Mouse (Mus musculus) liver, embryonic 16.5 days (tissue): ENCODE measurements around the gene Hs6st2. TPM values are rescaled to one million over a fixed set of nuclear protein-coding genes. Genes with fewer than 3 reads are reported as not detected.

Experiments used
- ATAC-seq: fragments of 200-750 bp; cut with Nextera tagmentation; 2 replicates; pipeline ENCODE4 v1.8.0; 2017; ENCODE audit warnings: low read depth, mild to moderate bottlenecking, moderate number of reproducible peaks, moderate library complexity
- H3K27ac ChIP-seq: fragments of 300-500 bp; sonication (generic); 2 replicates; pipeline ENCODE4 v1.5.1; 2014; ENCODE audit warnings: mild to moderate bottlenecking, low read length
- H3K27me3 ChIP-seq: fragments of 300-500 bp; sonication (generic); 2 replicates; pipeline ENCODE4 v1.6.1; 2014; ENCODE audit warnings: low read depth, low read length, mixed read lengths; ENCODE audit not compliant: control insufficient read depth, insufficient read depth
- H3K36me3 ChIP-seq: fragments of 300-500 bp; sonication (generic); 2 replicates; pipeline ENCODE4 v1.6.1; 2014; ENCODE audit warnings: mild to moderate bottlenecking; ENCODE audit not compliant: control insufficient read depth, insufficient read depth
- H3K4me1 ChIP-seq: fragments of 300-500 bp; sonication (generic); 2 replicates; pipeline ENCODE4 v1.6.1; 2014; ENCODE audit warnings: low read depth, low read length, mixed read lengths; ENCODE audit not compliant: control insufficient read depth
- H3K4me2 ChIP-seq: fragments of 300-500 bp; sonication (generic); 2 replicates; pipeline ENCODE4 v1.6.1; 2014; ENCODE audit warnings: low read depth, low read length, mixed read lengths
- H3K4me3 ChIP-seq: fragments of 300-500 bp; sonication (generic); 2 replicates; pipeline ENCODE4 v1.5.1; 2014; ENCODE audit warnings: low read depth, mild to moderate bottlenecking, low read length
- H3K9ac ChIP-seq: fragments of 300-500 bp; sonication (generic); 2 replicates; pipeline ENCODE4 v1.6.1; 2014; ENCODE audit warnings: low read depth, low read length
- H3K9me3 ChIP-seq: fragments of 300-500 bp; sonication (generic); replicated peaks from 2 replicates; pipeline ENCODE4 v1.6.1; 2016; ENCODE audit warnings: low read length; ENCODE audit not compliant: control insufficient read depth
- WGBS: fragments of 180-500 bp; shearing (Covaris S2); extraction: QIAGEN DNeasy Blood & Tissue Kit; methylation state at CpG from one replicate; pipeline ENCODE4 v1.1.7; 2014; ENCODE audit not compliant: insufficient replicate concordance; 5-methylcytosine and 5-hydroxymethylcytosine counted together
- polyA plus RNA-seq: library from polyadenylated mRNA; unstranded; fragments of >200 nt; fragmentation: Nextera tagmentation; extraction: Ambion mirVana; gene quantifications from 2 replicates; pipeline ENCODE4 v1.2.1, GENCODE M21; 2015

Gene Hs6st2
- polyA plus RNA-seq, 1 experiment from 2014 or later, result 0.83 TPM

DNA sequence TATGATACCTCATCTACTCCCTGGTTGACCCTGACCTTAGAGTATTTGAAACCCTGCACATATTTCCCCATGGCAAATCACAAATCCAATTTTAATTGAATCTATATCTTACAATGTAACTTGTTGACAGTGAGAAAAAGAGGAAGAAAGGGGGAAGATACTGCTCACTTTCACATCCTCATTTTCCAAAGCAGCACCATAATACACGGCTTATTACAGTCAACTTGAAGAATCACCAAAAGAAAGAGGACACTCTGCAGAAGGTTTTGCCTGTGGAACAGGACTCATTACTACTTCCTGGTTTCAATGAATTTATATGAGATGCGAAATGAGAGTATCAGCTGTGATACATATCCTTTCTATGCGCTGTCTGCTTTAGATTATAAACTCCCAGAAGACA, 220.2 kb downstream of the Hs6st2 start:
- H3K27me3 ChIP-seq, result no peaks in the 10 kb centered on the region
- no peak overlapping the region for H3K4me2 ChIP-seq
- no peak overlapping the region for H3K27ac ChIP-seq
- H3K4me3 ChIP-seq, result no peak overlapping the region
- no peaks in the 10 kb centered on the region for H3K9me3 ChIP-seq
- no peak for ATAC-seq
- H3K9ac ChIP-seq, result no peak overlapping the region
- WGBS, result 47% methylated on average over 3 of the region's 3 CpGs
- H3K36me3 ChIP-seq, result no peaks in the 10 kb centered on the region
- H3K4me1 ChIP-seq, result no peaks in the 10 kb centered on the region

DNA sequence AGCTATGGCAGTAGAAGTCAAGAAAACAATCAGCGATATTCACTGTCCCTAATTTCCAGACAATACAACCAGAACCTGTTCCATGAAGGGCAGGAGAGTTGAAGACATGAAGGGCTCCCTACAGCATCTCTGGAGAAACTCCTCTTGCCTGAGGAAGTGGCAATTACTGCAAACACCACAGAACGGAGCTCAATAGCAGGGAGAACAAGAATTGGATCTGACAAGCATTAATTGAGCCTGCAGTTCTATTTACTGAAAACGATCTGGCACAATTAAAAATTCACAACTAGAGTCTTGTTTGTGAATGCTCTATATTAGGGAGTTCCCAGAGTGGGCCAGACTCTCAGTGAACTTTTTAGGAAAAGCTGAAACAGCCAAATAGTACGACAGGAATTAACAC, 238.3 kb downstream of the Hs6st2 start:
- no peaks in the 10 kb centered on the region for H3K9me3 ChIP-seq
- no peak overlapping the region for H3K4me2 ChIP-seq
- H3K36me3 ChIP-seq, result no peaks in the 10 kb centered on the region
- no peaks in the 10 kb centered on the region for H3K4me1 ChIP-seq
- no peak overlapping the region for H3K9ac ChIP-seq
- no peak for ATAC-seq
- WGBS, result 54% methylated on average over 4 of the region's 4 CpGs
- H3K27ac ChIP-seq, result no peak overlapping the region
- H3K4me3 ChIP-seq, result no peak overlapping the region
- no peaks in the 10 kb centered on the region for H3K27me3 ChIP-seq

DNA sequence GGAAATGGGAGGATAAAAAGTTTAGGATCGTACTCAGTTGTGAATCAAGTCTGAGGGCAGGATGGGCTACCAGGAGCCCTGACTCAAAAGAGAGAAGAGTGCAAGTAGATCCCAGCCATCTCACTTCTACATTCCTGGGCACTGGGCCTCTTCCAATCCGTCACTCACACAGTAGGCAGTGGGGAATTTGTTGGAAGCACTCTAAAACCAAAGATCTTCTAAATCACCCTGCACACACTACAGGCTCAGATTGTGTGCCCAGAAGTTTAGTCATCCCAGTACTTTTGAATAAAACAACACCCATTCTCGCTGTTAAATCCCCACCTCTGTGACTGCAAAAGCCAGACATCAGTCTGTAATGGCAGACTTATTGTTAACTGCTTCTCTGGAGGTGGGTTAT, 249.9 kb downstream of the Hs6st2 start:
- 61% methylated on average over 3 of the region's 3 CpGs for WGBS
- H3K4me3 ChIP-seq, result no peak overlapping the region
- no peak for ATAC-seq
- no peaks in the 10 kb centered on the region for H3K27me3 ChIP-seq
- no peak overlapping the region for H3K4me2 ChIP-seq
- no peaks in the 10 kb centered on the region for H3K36me3 ChIP-seq
- no peaks in the 10 kb centered on the region for H3K4me1 ChIP-seq
- H3K9ac ChIP-seq, result no peak overlapping the region
- H3K9me3 ChIP-seq, result no peaks in the 10 kb centered on the region
- H3K27ac ChIP-seq, result no peak overlapping the region

DNA sequence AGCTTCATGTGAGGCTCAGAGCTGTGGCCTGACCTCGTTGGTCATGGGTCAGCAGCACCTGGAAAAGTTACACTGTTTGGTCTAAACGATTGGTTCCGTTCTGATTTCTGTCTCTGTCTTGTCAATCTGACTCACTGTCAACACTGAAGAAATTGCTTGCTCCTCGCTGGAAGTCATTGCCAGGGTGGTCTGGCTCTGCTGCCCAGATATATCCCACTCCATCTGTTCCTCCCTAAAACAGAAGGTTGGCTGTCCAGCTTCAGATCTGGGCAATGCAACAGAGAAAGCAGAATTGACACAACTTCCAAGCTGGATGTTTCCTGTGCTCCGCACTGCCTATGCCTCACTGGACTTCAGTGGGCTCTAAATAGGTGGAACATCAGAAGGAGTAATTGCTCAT, 256.6 kb downstream of the Hs6st2 start:
- Histone ChIP-seq H3K4me3 (no peak overlapping the region), H3K9ac (no peak overlapping the region), H3K27ac (no peak overlapping the region), H3K4me1 (no peaks in the 10 kb centered on the region), H3K36me3 (no peaks in the 10 kb centered on the region), H3K4me2 (no peak overlapping the region), H3K27me3 (no peaks in the 10 kb centered on the region), H3K9me3 (no peaks in the 10 kb centered on the region)
- no peak for ATAC-seq
- 57% methylated on average over 5 of the region's 5 CpGs for WGBS

GRCm38 (mm10) chrX:51410289-51410688, 271.4 kb downstream of the Hs6st2 start:
- WGBS, result 56% methylated on average over 2 of the region's 2 CpGs
- Histone ChIP-seq H3K27me3 (no peaks in the 10 kb centered on the region; the same call in 1 of the 2 replicates), H3K27ac (no peak overlapping the region), H3K9me3 (no peaks in the 10 kb centered on the region), H3K36me3 (no peaks in the 10 kb centered on the region), H3K4me3 (no peak overlapping the region), H3K9ac (no peak overlapping the region), H3K4me1 (no peaks in the 10 kb centered on the region), H3K4me2 (no peak overlapping the region)
- ATAC-seq, result no peak

- H3K4me1 ChIP-seq, result no peaks in the 10 kb centered on the region
- ATAC-seq, result no peak
- H3K36me3 ChIP-seq, result no peaks in the 10 kb centered on the region
- H3K4me3 ChIP-seq, result no peak overlapping the region
- no peak overlapping the region for H3K27ac ChIP-seq
- H3K27me3 ChIP-seq, result no peaks in the 10 kb centered on the region
- H3K4me2 ChIP-seq, result no peak overlapping the region
- H3K9ac ChIP-seq, result no peak overlapping the region
- H3K9me3 ChIP-seq, result no peaks in the 10 kb centered on the region
Measured at GRCm38 (mm10) chrX:51397457-51397856, 284.2 kb downstream of the Hs6st2 start.

DNA sequence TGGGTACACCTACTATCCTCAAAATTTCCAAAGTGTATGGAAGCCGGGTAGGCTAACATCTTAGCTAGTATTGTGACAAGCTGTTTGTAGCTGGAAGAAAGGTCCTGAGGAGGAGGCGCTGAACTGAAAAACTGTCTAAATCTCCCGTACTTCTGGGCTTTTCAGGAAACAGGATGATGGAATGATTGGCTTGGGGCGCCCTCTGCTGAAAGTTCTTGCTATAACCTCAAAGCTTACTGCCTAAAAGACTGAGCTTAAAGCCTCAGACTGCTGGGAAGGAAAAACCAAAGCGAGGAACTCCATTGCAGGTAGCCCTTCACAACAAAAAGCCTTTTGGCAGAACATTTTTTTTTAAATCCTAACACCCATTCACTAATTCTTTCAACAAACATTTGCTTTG, 307.0 kb downstream of the Hs6st2 start:
- Histone ChIP-seq H3K36me3 (no peaks in the 10 kb centered on the region), H3K4me3 (no peak overlapping the region), H3K4me1 (no peaks in the 10 kb centered on the region), H3K4me2 (no peak overlapping the region), H3K27me3 (no peaks in the 10 kb centered on the region), H3K27ac (no peak overlapping the region), H3K9me3 (no peaks in the 10 kb centered on the region), H3K9ac (no peak overlapping the region)
- ATAC-seq, result no peak
- WGBS, result 14% methylated on average over 5 of the region's 5 CpGs

GRCm38 (mm10) chrX:51372477-51373239, 309.0 kb downstream of the Hs6st2 start:
- Histone ChIP-seq H3K4me3 (no peak overlapping the region), H3K9me3 (no peaks in the 10 kb centered on the region), H3K9ac (no peak overlapping the region), H3K4me2 (no peak overlapping the region), H3K27ac (no peak overlapping the region), H3K4me1 (no peaks in the 10 kb centered on the region), H3K27me3 (peaks cover 2% of the 10 kb centered on the region; the same call in 1 of the 2 replicates), H3K36me3 (no peaks in the 10 kb centered on the region)
- ATAC-seq, result no peak
- WGBS, result 29% methylated on average over 5 of the region's 5 CpGs

GRCm38 (mm10) chrX:51349682-51350081, 332.0 kb downstream of the Hs6st2 start:
- WGBS, result 44% methylated on average over 1 of the region's 1 CpGs
- Histone ChIP-seq H3K4me2 (no peak overlapping the region), H3K9me3 (no peaks in the 10 kb centered on the region), H3K27ac (no peak overlapping the region), H3K9ac (no peak overlapping the region), H3K4me3 (no peak overlapping the region), H3K4me1 (no peaks in the 10 kb centered on the region), H3K36me3 (no peaks in the 10 kb centered on the region), H3K27me3 (no peaks in the 10 kb centered on the region)
- ATAC-seq, result no peak
